Mouse (Mus musculus) cerebellum, postnatal 36 days (tissue): ENCODE measurements at regions not wholly inside any gene's neighbourhood (a gene's known extent, or its start where the extent isn't known, plus 50 kb on each side); places are given as distances from the start of the nearest gene placed in this dataset.

Experiments used
- DNase-seq, 2 experiments: peaks; one replicate each; pipeline ENCODE4 v3.0.0; 2021 to 2022; ENCODE audit warnings: mixed read lengths in 2 of 2

- no peak for DNase-seq
These were observed 119.1 kb downstream of the Vrk1 start for GRCm38 (mm10) chr12:106128944-106129724.

GRCm38 (mm10) chr12:106130071-106130676, 120.1 kb downstream of the Vrk1 start:
- DNase-seq, result peak in 1 of 2 experiments; percentile 8

- DNase-seq, result no peak
These were observed 122.7 kb downstream of the Vrk1 start for GRCm38 (mm10) chr12:106132715-106133114.

DNA sequence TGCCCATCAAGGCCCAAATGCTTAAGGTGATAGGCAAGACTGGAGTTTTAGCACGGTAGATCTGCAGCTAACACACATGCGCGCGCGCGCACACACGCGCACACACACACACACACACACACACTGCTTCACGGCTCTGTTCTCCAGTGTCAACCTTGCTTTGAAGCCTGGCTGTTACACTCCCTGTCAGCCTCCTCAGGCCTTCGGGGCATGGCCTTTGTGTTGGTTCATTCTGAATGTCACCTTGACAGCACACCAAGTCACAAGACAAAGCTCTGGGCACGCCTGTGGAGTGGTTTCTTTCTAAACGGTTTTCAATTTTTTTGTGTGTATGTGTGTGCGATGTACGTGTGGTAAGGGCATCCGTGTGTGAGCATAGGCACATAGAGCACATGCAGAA, 128.4 kb downstream of the Vrk1 start:
- DNase-seq, result no peak

- DNase-seq, result no peak
These were observed 129.5 kb downstream of the Vrk1 start for GRCm38 (mm10) chr12:106139491-106139890.

GRCm38 (mm10) chr12:106139927-106140326, 129.9 kb downstream of the Vrk1 start:
- no peak for DNase-seq

GRCm38 (mm10) chr12:106140671-106141070, 130.6 kb downstream of the Vrk1 start:
- DNase-seq, result no peak

- DNase-seq, result no peak
These were observed 133.5 kb downstream of the Vrk1 start for GRCm38 (mm10) chr12:106143548-106143947.

GRCm38 (mm10) chr12:106156837-106157236, 146.8 kb downstream of the Vrk1 start:
- DNase-seq, result no peak

- no peak for DNase-seq
These were observed 147.8 kb downstream of the Vrk1 start for GRCm38 (mm10) chr12:106157827-106158226.

DNA sequence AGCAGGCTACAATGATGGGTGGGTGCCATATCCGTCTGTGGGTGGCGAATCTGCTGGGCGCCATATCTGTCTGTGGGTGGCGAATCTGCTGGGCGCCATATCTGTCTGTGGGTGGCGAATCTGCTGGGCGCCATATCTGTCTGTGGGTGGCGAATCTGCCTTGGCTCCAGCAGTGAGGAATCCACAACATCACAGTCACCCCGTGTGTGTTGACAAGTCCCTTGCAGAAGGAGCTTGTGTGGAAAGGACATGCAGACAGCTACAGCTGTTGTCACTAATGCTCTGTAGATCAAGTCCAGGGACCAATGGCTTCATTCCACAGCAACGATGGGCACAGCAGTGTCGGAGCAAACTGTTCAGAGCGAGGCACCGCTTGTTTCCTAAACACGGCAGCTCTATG, 148.6 kb downstream of the Vrk1 start:
- DNase-seq, result no peak

DNA sequence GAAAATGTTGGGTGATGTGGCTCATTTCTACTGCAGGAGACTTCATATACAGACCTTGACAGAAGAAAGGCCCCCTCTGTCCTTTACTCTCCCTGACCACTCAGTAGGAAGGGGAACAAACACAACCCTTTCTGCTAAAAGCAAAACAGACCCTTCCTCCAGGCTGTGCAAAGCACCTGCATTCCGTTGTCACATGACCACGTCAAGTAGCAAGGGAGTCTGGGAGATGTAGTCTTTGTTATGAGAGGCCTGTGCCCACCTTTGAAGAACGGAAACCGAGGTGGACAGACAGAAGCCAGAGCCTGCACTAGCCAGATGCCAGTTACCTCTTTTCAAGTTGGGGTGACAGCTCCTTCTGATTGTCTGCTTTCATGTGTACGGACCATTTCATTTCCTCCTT, 161.3 kb downstream of the Vrk1 start:
- DNase-seq, result no peak

GRCm38 (mm10) chr12:106173211-106173610, 163.2 kb downstream of the Vrk1 start:
- DNase-seq, result no peak

DNA sequence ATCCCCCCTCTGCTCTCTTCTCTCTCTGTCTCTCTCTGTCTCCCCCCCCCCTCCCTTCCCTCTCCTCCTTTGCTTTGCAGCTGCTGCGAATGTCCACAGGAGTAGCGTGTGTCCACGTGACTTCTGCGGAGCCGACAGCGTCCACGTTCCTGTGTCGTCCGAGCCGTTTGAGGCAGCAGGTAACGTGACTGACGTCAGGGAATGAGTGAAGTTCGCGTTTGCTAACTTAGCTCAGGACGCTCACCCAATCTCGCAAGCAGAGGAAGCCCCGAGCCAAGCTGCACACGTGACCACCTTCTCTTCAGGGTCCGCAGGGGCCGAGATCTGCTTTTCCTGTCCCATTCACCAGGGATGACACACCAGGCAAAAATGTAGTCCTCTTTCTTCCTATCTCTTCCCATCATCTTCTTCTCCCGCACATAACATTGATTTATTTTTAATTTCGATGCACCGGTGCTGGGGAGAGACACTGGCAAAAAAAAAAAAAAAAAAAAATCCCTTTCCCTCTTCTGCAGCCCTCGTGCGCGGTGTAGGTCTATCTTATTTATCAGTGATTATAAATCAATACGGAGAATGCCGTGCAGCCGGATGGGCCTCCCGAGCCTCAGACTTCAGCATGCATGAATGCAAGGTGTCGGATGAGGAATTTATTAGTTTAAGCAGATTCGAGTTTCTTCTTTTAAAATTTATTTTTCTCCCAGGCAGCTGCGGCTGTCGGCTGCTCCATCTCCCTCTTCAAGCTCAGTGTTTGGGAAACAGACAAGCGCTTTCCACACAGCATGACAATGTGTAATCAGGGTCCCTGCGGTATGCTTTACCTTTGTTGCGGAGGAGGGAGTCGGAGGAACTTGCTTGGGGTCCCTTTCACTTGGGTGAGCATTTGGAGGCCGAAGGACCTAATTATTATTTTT, 164.3 kb downstream of the Vrk1 start:
- DNase-seq, result peak; percentile 31 to 48

DNA sequence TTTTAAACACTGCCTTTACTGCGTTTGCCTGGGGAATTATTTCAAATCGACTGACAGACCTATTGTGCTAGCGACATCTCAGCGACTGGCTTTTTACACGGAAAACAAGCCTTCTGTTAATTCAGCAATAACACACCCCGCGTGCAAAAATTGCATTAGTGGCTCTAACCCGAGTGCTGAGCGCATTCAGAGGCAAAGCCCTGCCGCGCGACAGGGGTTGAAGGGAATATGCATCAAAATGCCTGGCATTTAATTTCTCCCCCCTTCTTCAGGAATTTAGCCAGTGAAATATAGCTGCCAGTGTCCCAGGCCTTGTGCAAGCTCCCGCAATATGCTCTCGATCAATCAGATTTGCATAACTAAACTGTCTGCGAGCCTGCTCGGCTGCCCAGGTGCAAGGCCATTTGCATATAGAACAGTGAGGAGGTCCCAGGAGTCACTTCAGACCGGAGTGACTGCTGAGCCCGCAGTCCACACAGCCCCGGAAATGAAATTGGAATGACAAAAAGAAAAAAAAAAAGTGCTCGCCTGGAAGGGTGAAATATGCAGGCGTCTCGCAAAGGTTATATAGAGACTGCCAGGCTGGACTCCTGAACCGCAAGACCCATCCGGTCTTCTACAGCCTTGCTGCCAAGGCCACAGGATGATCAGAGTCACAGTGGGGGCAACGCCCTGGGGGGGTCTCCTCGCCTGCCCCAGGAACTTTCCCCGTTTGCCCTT, 165.1 kb downstream of the Vrk1 start:
- peak in 1 of 2 experiments; percentile 50 for DNase-seq

- no peak for DNase-seq
These were observed 167.3 kb downstream of the Vrk1 start for GRCm38 (mm10) chr12:106177302-106177701.

GRCm38 (mm10) chr12:106177861-106178260, 167.8 kb downstream of the Vrk1 start:
- DNase-seq, result no peak

- no peak for DNase-seq
These were observed 168.7 kb downstream of the Vrk1 start for GRCm38 (mm10) chr12:106178688-106179205.

DNA sequence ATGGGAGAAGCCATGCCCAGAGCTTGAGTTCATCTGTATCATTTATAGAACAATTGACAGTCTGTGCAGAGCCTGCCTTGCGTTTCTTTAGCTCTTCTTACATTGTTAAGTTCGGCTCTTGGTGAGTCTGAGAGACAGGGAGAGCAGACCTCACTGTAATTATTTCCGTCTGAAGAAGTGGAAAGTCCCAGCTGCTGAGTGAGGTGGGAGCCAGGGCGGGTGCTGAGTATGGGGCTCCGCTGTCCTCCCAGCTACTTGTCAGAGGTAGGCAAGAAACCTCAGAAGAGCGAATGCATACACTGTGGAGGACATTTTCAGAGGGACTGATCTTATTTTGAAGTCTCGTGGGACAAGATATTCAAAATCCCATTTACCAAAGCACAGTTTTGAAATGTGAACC, 172.9 kb downstream of the Vrk1 start:
- DNase-seq, result no peak

GRCm38 (mm10) chr12:106183973-106184372, 173.9 kb downstream of the Vrk1 start:
- DNase-seq, result no peak

DNA sequence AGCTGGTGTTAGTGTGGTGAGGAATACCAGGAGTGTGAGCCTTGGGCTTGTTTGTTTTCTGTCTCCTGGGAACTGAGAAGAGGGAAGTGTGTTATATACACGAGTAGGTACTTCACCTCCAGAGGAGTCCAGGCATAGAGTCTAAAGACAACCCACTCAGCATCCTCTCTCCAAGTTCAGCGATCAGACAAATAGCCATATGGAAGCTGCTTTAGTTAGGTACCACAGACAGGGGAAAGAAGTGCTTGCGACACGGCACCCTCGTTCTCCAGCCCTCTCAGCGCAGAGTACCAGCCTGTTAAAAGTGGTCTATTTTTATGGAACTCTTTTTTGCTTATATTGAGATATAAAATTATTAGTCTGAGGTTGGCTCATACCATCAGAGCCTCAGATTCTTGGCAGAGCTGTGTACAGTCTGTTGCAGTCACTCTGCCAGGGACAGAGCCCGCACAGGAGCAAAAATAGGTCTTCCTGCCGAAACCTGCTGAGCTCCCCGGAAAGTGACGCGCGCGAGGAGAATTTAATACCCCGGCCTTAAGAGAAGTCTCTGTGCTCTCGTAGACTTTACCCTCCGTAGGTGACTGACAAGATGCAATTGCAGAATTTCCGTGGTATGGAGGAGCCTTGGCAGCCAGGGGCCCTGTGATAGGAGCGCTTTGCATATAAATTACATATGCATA, 175.5 kb downstream of the Vrk1 start:
- peak; percentile 81 to 86 for DNase-seq

DNA sequence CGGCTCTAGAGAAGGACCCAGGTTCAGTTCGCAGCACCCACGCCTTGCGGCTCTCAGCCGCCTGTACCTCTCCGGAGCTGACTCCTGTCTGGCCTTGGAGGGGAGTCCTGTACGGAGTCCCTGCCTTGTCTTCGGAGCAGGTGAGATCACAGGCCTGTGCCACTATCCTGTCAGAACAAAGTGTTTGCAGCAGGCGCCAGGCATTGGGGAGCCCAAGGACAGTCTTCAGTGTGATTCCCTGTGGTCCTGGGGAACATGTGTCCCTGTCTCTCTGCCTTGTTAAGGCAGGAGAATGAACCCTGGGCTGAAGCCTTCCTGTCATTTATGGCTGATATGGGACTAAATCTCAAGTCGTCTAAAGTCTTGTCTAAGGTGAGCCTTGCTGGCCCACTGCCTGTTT, 176.5 kb downstream of the Vrk1 start:
- peak; percentile 25 to 33 for DNase-seq
